Mouse (Mus musculus) kidney, postnatal 4 days (tissue): Measurements from ENCODE around the gene Hadhb.
"Not testable (repeated sequence)": the region's sequence is repeated elsewhere in the genome, so short reads cannot be mapped to it uniquely, and the experiment has no call there.

Experiments
- DNase-seq, 2 experiments: peaks; one replicate each; pipeline ENCODE4 v3.0.0; 2021; ENCODE audit warnings: mixed read lengths in 2 of 2

The Hadhb gene

DNA sequence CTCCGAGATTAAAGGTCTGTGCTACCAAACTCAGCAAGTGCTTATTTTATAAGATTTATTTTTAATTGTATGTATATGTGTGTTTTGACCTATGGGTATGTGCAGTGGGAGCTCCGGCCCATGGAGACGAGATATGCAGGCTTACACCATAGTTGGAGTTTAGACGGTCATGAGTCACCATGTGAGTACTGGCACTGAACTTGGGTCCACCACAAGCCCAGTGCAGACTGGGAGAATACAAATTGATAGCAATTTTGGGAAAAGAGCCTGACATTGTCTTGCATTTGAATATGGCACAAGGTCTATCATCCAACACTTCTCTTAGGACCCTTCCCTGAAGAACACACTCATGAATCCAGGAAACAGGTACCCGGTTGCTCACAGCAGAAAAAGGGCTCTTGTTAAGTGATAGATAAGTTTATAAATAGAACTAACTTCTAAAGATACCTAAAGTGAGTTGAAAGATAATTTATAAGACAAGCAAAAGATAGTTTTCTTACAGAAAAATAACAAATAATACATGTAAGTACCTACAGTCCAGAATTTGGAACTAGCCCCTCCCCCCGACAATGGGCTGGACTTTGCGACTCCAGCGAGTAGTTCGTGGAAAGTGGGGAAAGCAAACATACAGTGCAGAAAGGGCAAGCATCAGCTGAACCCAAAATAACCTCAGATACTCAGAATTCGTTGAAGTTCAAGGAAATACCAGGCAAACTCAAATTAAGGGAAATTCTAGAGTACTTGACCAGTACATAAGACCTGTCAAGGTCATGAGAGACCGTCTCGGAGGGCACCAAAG, 32.8 kb downstream of the Hadhb start:
- DNase-seq = no peak

DNA sequence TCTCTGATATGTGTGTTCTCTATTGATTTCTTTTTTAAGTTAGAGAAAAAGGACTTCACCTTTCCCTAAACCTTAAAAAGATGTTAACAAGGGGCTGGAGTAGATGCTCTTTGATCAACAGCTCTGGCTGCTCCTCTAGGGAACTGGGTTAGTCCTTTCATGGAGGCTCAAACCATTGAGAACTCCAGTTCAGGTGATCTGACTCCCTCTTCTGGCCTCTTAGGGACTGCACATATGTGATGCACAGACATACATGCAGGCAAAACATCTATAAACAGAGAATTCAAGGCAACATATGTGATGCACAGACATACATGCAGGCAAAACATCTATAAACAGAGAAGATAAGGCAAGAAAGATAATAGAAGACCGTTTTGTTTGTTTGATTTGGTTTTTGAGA, 37.4 kb downstream of the Hadhb start:
- DNase-seq = no peak

DNA sequence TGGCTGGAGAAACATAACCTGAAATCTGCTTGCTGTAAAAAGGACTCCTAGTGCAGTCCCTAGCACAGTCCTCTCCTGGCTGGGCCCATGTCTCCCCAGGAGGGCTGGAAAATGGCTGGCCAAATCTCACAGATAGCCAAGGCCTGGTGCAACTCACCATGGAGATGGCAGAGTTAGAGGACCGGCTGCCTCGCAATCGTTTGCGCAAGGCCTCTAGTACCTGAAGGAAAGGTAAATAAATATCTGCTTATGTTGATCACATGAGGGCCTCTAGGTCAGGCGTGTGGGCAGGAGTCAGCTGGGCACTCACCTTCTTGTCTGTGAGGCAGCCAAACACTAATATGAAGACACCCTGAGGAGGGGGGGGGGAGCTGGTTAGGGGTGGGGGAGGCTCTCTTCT, 40.3 kb downstream of the Hadhb start:
- no peak for DNase-seq

GRCm38 (mm10) chr5:30198257-30198656, 43.2 kb downstream of the Hadhb start:
- peak in 1 of 2 experiments; percentile 26 for DNase-seq

DNA sequence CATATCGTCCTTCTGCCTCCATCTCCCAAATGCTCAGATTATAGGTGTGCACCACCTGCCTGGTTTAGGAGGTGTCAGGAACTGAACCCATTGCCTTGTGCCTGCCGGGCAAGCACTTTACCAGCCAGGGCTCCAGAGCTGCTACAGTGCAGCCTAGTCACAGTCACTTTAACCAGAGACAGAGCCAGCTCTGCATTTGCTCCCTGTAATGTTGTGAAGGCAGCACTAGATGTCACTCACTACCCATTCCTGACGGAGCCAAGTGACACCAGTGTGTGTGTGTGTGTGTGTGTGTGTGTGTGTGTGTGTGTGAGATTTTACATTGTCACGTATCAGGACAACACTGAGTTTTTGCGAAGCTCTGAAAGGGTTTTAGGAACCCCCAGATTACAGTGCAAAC, 46.5 kb downstream of the Hadhb start:
- DNase-seq = peak; percentile 54 to 63

DNA sequence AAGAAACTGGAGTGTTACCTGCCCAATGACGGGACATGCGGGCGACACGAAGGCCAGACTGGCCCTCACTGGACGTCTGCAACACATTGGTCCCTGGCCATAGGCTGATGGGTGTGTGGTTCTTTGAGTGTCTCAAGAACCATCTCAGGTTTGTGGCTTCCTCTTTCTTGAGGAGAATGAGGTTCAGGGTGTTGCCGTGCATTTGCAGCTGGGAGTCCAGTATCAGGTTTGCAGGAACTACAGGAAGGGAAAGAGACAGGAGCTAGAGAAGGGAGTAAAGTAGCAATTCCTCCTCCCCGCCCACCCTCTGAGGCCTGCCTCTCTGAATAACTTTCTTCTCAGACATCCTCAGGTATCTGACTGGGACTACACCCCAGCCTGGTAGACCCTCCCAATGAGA, 47.2 kb downstream of the Hadhb start:
- DNase-seq = no peak

GRCm38 (mm10) chr5:30203216-30203885, 48.3 kb downstream of the Hadhb start:
- no peak for DNase-seq

DNA sequence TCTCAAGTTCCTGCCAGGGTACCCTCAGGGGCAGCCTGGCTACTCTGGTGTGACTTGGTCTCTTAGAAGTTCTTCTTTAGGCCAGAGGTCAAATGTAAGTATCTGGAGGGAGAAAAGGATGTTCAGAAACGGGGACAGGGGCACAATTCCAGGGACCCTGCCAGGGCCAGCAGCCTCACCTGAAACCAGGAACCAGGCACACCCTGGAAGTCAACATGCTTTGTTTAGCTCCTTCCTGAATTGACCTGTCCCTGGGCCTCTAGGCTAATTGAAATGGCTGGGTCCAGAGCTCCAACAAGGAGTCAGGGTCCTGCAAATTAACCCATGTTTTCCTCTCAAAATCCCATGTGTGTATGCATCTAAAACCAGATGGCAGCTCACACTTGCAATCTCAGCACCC, 49.4 kb downstream of the Hadhb start:
- DNase-seq = no peak

- DNase-seq = no peak
These were observed 50.0 kb downstream of the Hadhb start for GRCm38 (mm10) chr5:30205034-30205433.

DNA sequence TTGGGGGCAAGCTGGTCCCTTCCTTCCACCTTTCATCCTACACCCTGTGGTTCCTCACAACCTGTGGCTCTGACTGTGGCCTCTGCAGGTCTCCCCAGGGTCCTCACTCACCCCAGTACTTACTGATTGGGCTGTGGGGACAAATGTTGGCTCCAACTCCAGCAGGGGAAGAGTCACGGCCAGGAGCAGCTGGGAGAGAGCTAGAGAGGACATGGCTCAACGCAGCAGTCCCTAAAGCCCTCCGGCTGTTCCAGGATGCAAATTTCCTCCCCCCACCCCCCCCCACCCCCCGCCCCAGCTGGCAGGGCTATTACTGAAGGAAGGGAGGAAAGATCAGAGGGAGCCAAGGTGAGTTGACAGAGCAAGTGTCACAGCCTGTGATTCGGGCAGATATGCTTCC, 50.4 kb downstream of the Hadhb start, which contains the start of gene Adgrf3:
Gene Adgrf3, minus strand, starts transcription at position 230 of the 400 bp plus-strand sequence.
- DNase-seq = no peak

DNA sequence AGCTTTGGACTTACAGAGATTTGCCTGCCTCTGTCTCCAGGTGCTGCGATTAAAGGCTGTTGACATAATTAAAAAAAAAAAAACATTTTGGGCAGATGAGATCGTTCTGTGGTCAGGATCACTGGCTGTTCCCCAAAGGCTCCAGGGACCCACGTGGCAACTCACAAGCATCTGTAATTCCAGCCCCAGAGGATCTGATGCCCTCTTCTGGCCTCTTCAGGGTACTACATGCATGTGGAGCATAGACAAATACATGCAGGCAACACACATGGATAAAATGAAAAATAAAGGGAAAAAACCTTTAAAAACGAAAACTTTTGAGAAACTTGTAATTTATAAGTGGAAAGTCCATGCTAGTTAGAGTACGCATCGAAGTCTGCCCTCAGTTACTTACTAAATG, 52.2 kb downstream of the Hadhb start:
- DNase-seq = peak in 1 of 2 experiments; percentile 54

GRCm38 (mm10) chr5:30210758-30211157, 55.7 kb downstream of the Hadhb start:
- DNase-seq = not testable (repeated sequence)

- peak; percentile 79 for DNase-seq
These were observed 59.8 kb downstream of the Hadhb start for GRCm38 (mm10) chr5:30214889-30215288.

DNA sequence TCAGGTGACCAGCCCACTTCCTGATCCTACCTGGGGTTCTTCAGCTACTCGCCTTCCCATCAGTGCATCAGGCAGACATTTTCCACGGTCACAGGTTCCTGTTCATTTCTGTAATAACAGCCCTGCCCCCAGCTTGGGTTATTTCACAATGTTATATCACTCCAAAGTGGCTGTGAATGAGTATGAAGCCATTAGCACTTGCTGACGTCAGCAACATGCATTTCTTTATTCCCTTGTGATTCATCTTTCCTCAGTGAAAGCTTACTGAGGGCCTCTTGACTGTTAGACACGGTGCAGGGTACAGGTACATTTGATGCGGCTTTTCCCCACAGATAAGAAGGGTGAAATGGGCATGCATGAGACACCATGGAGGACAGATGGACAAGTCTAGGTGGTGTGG, 60.9 kb downstream of the Hadhb start:
- no peak for DNase-seq

- DNase-seq = no peak
These were observed 64.7 kb downstream of the Hadhb start for GRCm38 (mm10) chr5:30219715-30220114.

DNA sequence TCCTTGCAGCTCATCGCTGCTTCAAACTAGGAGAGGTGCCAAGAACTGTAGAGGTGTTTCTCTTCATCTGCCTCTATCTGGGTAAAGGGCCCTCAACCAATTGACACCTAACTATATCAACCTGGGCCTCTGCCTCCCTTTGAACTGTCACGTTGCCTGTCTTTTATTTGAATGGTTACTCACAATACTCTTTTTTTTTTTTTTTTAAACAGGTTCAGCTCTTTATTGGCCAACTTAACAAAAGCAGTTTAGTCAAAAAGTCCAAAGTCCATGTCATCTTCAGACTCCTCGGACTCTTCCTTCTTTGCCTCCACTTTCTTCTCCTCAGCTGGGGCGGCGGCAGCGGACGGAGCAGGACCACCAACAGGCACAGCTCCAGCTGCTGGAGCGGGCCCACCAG, 65.6 kb downstream of the Hadhb start:
- DNase-seq = no peak

- DNase-seq = no peak
These were observed 67.6 kb downstream of the Hadhb start for GRCm38 (mm10) chr5:30222681-30223080.

DNA sequence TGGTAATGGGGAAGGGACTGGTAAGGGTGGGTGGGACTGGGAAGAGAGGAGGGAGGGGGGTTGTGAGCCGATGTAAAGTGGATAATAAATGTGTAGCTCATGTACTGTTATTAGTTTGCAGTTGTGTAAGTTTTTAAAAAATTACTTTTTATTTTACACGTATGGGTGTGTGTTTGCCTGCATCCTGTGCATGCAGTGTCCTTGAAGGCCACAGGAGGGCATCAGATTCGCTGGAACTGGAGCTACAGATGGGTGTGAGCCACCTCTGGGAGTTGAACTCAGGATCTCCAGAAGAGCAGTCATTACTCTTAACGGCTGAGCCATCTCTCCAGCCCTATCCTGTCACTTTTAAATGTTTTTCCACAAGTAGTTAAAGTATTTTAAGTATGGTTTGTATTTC, 75.9 kb downstream of the Hadhb start:
- DNase-seq = peak; percentile 26 to 36

DNA sequence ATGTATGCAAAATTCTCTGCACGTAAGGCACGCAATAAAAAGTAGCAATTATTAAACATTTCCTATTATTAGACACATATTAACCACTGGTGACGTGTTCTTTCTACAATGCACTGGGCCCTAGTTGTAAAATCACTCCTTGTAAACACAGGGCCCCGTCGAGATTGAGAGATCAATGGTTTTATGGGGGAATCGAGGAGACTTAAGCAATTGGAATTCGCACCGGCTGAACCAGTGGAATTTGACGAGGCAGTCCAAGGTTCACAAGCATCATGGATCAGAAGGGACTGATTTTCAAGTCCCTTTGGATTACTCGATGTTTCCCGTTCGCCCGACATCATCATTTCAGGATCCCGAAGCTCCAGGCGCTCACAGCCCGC, 76.8 kb downstream of the Hadhb start:
- DNase-seq = no peak

GRCm38 (mm10) chr5:30232271-30232971, 77.4 kb downstream of the Hadhb start, which contains the start of gene Selenoi:
Gene Selenoi, plus strand, starts transcription at chr5:30232581.
- DNase-seq = peak; percentile 98 to 99

GRCm38 (mm10) chr5:30233042-30233441, 78.0 kb downstream of the Hadhb start:
- peak; percentile 28 to 44 for DNase-seq

DNA sequence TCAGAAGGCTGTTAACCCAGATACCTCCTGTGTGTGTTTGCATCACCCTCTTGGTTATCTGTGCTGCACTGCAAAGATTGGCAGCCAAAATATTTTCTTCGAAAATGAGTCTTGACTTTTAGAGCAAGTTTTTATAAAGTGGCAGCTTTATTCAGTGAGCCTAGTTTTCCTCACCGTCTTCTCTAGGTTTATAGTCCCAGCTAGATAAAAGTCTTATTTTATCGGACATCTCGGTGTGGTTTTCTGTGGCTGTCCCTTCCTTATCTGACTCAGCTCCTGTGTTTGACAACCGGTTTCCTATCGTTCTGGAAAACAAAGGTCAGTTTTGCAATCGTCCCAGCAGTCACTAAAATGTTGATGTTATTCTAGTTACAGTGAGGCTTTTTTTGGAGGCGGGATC, 78.9 kb downstream of the Hadhb start:
- DNase-seq = no peak
